Mouse (Mus musculus) ovary, postnatal 14 days (tissue): Measurements from ENCODE around the gene Ntng1.
"Not testable (repeated sequence)": the region's sequence is repeated elsewhere in the genome, so short reads cannot be mapped to it uniquely, and the experiment has no call there.

Source experiments
- DNase-seq: peaks from one replicate; pipeline ENCODE4 v3.0.0; 2022; ENCODE audit warnings: low spot score

Ntng1 gene

DNA sequence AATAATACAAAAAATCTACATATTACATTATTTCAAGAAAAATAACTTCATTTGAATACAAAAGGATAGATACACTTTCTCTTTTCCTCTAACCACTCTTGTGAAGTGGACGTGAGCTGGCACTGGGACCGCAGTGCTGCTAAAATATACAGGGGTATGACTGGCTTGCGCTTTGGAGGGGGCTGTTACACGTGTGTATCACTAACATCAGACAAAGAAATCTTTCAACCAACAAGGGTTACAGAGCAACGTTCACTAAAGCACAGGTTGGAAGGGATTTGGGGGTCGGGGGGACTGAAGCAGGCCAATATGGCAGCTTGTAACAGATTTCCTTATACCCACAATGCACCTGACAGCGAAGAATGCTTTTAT, 361.9 kb downstream of the Ntng1 start:
- DNase-seq: no peak

DNA sequence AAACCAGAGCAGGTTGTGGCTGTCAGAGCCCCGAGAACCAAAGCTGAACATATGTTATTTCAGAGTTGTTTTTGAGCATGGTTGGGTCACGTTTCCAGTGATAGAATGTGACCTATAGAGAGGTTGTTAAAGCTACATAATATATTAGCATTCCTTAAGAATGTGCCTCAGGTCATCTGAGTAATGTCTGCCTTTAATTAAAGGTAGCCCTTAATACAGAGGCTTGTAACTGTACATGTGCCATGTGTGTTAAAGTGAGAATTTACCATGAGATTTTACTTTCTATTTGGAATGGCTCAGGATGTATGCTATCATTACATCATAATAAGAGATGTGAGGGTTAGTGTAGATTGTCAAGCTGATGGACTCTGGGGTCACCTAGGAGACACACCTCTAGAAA, 368.6 kb downstream of the Ntng1 start:
- DNase-seq: no peak

- no peak for DNase-seq
Measured at GRCm38 (mm10) chr3:109772120-109772519, 371.7 kb downstream of the Ntng1 start.

GRCm38 (mm10) chr3:109766939-109767338, 376.9 kb downstream of the Ntng1 start:
- DNase-seq: no peak

- no peak for DNase-seq
Measured at GRCm38 (mm10) chr3:109765608-109766007, 378.2 kb downstream of the Ntng1 start.

GRCm38 (mm10) chr3:109765141-109765540, 378.7 kb downstream of the Ntng1 start:
- DNase-seq: no peak

DNA sequence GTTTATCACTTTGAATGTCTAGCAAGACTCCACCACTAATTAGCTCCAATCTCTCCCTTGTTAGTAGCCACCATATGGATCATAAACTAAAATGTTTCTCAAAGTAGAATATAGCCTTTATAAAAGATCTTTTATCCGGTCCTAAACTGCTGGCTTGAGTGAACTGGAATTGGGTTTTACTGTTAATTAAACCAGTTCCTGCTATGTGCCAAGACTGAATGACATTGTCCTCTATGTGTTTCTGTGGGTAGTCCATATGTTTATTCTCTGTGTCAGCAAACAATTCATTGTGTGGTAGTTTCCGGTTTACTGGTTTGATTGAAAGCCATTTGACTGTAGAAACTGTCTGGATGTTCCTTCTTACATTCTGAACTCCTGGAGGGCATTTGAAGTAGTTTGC, 387.4 kb downstream of the Ntng1 start:
- no peak for DNase-seq

- DNase-seq: not testable (repeated sequence)
Measured at GRCm38 (mm10) chr3:109747593-109747992, 396.2 kb downstream of the Ntng1 start.

- no peak for DNase-seq
Measured at GRCm38 (mm10) chr3:109740466-109741102, 403.2 kb downstream of the Ntng1 start.

DNA sequence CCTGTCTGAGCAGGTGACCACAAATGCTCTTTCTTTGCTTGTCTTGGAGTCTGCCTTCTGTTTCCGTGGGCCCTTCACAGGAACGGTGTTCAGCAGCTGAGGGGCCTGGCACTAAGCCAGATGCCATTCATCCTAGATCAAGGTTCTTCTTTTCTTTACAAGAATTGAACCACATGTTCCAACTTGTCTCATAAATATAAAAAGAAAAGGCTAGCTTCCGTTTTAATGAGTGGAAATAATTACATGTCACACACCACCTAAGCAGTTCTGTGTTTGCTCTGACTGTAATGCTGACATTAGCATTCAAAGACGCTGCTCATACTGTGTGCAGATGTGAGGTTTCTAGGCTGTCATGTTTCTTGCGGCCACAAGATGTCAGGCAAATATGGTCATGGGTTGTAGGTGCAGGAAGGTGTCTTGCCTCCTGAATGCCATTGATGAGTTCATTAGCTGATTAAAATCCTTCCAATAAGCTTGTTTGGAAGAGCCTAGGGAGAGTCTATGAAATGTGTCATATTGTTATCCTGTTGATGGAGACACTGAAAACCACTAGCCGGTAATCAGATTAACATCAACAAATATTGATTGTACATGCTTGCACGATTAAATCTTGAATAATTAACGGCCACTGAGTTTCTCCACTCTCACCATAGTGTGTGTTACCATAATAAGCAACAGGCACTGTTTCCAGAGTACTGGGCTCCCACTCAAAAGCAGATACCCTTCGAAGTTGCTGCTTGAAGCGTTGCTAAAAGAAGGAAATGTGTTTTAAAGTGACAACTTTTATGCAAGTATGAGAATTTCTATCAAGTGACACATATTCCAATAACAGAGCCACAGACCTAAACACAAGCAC, 411.3 kb downstream of the Ntng1 start:
- no peak for DNase-seq

GRCm38 (mm10) chr3:109731592-109732230, 412.1 kb downstream of the Ntng1 start:
- no peak for DNase-seq
